Mouse (Mus musculus) stomach, embryonic 14.5 days (tissue): ENCODE measurements around the gene Ccl6. TPM values are rescaled to one million over a fixed set of nuclear protein-coding genes. Genes with fewer than 3 reads are reported as not detected.

ENCODE experiments used
- ATAC-seq: fragments of 200-750 bp; cut with Nextera tagmentation; 2 replicates; pipeline ENCODE4 v1.8.0; 2017; ENCODE audit warnings: low read depth, moderate TSS enrichment; ENCODE audit not compliant: insufficient number of reproducible peaks, insufficient read depth, low FRiP score
- H3K27ac ChIP-seq: fragments of 300-500 bp; sonication (generic); 2 replicates; pipeline ENCODE4 v1.5.1; 2014; ENCODE audit warnings: mild to moderate bottlenecking, low read length, moderate library complexity, mixed read lengths
- H3K27me3 ChIP-seq: fragments of 300-500 bp; sonication (generic); 2 replicates; pipeline ENCODE4 v1.6.1; 2014; ENCODE audit warnings: low read length, control low read depth, mixed read lengths; ENCODE audit not compliant: control insufficient read depth, insufficient read depth
- H3K36me3 ChIP-seq: fragments of 300-500 bp; sonication (generic); 2 replicates; pipeline ENCODE4 v1.6.1; 2014; ENCODE audit warnings: mild to moderate bottlenecking, control low read depth, low read length, moderate library complexity, mixed read lengths; ENCODE audit not compliant: control insufficient read depth, insufficient read depth
- H3K4me1 ChIP-seq: fragments of 300-500 bp; sonication (generic); 2 replicates; pipeline ENCODE4 v1.6.1; 2014; ENCODE audit warnings: low read length, control low read depth, mixed read lengths; ENCODE audit not compliant: control insufficient read depth, insufficient read depth
- H3K4me2 ChIP-seq: fragments of 300-500 bp; sonication (generic); replicated peaks from 2 replicates; pipeline ENCODE4 v1.6.1; 2014; ENCODE audit warnings: low read depth, low read length, control low read depth
- H3K4me3 ChIP-seq: fragments of 300-500 bp; sonication (generic); 2 replicates; pipeline ENCODE4 v1.5.1; 2014; ENCODE audit warnings: low read depth, low read length, control low read depth
- H3K9ac ChIP-seq: fragments of 300-500 bp; sonication (generic); replicated peaks from 2 replicates; pipeline ENCODE4 v1.6.1; 2014; ENCODE audit warnings: low read depth, mild to moderate bottlenecking, control low read depth, low read length, moderate library complexity, mixed read lengths
- H3K9me3 ChIP-seq: fragments of 300-500 bp; sonication (generic); 2 replicates; pipeline ENCODE4 v1.6.1; 2016; ENCODE audit warnings: low read depth, low read length, control low read depth; ENCODE audit not compliant: control insufficient read depth
- WGBS: fragments of 180-500 bp; shearing (Covaris S2); extraction: QIAGEN DNeasy Blood & Tissue Kit; methylation state at CpG from one replicate; pipeline ENCODE4 v1.1.7; 2014; 5-methylcytosine and 5-hydroxymethylcytosine counted together
- polyA plus RNA-seq: library from polyadenylated mRNA; unstranded; fragments of >200 nt; fragmentation: Nextera tagmentation; extraction: Ambion mirVana; gene quantifications from 2 replicates; pipeline ENCODE4 v1.2.1, GENCODE M21; 2014

The Ccl6 gene
- polyA plus RNA-seq, 1 experiment from 2014 or later: 2.2 TPM

DNA sequence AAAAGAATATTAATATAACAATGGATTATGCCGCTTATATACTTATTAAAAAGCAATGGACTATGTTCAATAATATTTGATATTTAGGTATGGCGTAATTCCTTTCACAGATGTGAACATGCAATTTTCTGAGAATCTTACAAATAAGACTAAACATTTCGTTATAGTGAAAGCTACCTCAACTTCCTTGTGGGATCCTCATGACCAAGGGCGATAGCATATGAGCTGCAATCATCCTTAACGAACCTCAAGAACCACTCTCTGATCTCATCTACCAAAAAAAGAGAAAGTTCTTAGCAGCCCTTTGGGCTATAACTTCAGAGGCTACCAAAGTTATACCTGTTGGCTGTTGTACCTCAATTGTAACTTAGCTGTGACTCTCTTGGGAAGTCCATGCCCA, 566 bp upstream of the Ccl6 start:
- H3K4me1 ChIP-seq: no peaks in the 10 kb centered on the region

DNA sequence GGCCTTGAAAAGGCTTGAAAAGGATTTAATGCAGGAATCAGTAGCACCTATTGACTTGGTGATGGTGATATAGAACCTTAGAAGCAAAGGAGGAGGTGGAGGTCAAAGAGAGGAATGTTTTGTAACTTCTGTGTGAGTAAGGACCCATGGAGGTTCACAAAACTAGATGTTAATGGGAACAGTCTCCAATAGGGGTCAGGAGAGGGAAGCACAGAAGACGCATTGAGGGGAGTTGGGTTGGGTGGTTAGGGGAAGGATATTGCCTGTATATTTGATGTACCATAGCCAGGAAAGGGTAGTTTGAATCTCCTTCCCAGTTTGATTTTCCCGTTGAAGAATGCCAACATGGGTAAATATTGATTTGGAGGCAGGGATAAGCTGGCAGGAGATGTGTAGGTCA, 8.7 kb downstream of the Ccl6 start:
- no peaks in the 10 kb centered on the region for H3K4me1 ChIP-seq
- no peaks in the 10 kb centered on the region for H3K36me3 ChIP-seq
- no peak overlapping the region for H3K9ac ChIP-seq
- ATAC-seq: no peak
- H3K27me3 ChIP-seq: no peaks in the 10 kb centered on the region
- H3K4me2 ChIP-seq: no peak overlapping the region
- WGBS: 68% methylated on average over 2 of the region's 2 CpGs
- H3K27ac ChIP-seq: no peak overlapping the region
- no peak overlapping the region for H3K4me3 ChIP-seq
- H3K9me3 ChIP-seq: no peaks in the 10 kb centered on the region

More for the DNA sequence above, 566 bp upstream of the Ccl6 start:
- H3K27ac ChIP-seq: no peak overlapping the region
- no peak overlapping the region for H3K9ac ChIP-seq
- H3K36me3 ChIP-seq: no peaks in the 10 kb centered on the region
- H3K4me2 ChIP-seq: no peak overlapping the region
- WGBS: 91% methylated on average over 5 of the region's 5 CpGs
- no peaks in the 10 kb centered on the region for H3K27me3 ChIP-seq
- no peaks in the 10 kb centered on the region for H3K9me3 ChIP-seq
- H3K4me3 ChIP-seq: no peak overlapping the region
- ATAC-seq: no peak

DNA sequence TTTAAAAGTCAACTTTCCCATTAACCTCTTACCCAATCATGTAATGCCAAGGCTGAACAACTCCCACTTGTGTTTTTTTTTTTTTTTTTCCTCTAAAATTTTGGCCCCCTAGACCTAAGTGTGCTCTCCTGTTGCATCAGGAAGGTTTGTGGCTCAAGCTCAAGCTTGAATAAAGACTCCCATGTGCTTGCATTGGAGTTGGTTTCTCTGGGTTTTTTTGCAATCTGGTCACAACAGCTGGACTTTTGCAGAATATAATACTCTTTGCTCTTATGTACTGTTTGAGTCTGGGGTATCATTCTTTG, 9.5 kb downstream of the Ccl6 start:
- no peaks in the 10 kb centered on the region for H3K27me3 ChIP-seq
- H3K36me3 ChIP-seq: no peaks in the 10 kb centered on the region
- no peaks in the 10 kb centered on the region for H3K9me3 ChIP-seq
- no peaks in the 10 kb centered on the region for H3K4me1 ChIP-seq
- no peak overlapping the region for H3K4me3 ChIP-seq
- H3K9ac ChIP-seq: no peak overlapping the region
- ATAC-seq: no peak
- no peak overlapping the region for H3K4me2 ChIP-seq
- no peak overlapping the region for H3K27ac ChIP-seq

DNA sequence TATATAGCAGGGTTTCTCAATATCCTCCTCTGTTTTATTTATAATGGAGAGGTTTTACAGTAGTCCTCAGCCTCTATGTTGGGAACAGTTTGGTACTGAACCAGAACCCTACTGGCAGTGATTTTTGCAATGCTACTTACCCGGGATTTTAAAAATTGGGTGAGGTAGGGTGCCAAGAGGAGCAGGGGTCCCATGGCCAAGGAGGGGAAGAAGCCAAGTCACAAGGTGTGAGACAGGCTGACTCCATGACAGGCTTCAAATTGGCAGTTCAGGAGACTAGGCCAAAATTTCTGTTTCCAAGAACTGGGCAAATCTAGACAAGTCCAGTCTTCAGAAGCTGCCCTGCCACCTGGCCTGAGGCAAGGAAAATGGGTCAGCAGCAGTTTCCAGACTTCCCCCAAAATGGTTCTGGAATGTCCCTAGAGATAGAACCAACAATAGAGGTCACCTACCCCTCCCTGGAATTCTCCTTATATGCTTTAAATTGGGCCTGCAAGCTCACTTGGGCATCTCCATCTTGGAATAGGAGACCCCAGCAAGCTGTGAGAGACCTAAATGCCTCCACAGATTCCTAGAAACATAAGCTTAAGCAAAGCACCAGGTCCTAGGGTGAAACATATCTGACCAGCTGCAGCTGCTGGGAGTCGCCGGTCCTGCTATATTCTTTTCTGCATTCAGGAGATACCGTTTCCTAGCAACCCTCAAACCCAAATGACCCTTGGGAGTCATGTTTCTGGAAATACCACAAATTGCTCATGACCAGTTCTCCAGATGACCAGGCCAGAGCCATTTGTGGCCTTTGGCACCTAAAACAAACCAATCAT, 10.0 kb downstream of the Ccl6 start:
- ATAC-seq: no peak
- Histone ChIP-seq H3K36me3 (no peaks in the 10 kb centered on the region), H3K27me3 (no peaks in the 10 kb centered on the region), H3K9ac (no peak overlapping the region), H3K27ac (no peak overlapping the region), H3K9me3 (no peaks in the 10 kb centered on the region), H3K4me2 (no peak overlapping the region), H3K4me1 (no peaks in the 10 kb centered on the region), H3K4me3 (no peak overlapping the region)
- WGBS: 48% methylated on average over 4 of the region's 4 CpGs

DNA sequence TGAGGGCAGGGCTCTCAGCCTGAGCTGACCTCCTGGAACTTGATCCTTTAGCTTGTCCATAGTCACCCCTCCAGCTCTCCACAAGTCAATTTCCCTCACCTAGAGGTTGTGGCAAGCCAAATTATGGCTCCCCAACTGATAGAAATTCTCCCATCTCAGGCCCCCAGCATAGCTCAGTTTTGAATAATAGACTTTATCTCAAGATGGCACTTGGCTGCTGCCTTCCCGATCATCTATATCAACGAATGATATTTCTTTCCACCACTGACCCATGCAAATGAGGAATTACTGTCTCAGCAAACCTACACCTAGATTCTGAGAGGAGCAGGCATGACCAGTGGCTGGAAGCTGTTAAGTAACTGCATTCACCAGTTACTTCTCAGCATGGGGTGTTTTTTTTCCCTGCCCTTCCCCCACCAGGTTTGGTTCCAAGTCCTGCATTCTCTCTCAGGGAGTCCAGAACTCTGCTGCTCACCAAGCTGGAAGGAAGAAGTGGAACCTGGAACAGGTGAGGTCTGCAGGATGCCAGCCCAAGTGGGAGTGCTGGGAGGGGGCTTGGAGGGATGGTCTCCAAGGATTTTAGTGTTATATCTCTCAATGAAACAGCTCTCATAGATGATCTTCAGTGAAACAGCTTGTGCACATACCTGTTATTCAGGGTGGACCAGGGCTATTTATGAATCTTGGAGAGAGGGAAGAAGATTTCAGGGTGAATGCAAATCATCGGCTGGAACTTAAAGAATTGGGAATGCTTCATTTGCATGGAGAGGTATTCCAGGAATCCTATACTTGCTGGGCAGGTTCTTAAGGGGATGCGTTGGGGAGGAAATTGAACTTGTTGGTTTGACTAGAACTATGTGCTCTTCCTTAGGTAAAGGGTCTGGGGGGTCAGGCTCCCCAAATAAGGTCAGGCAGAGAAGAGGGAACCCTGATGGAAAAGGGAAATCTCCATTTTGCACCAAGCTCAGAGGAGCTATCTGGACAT, 11.0 kb downstream of the Ccl6 start:
- WGBS: 68% methylated on average over 4 of the region's 4 CpGs
- no peak for ATAC-seq

DNA sequence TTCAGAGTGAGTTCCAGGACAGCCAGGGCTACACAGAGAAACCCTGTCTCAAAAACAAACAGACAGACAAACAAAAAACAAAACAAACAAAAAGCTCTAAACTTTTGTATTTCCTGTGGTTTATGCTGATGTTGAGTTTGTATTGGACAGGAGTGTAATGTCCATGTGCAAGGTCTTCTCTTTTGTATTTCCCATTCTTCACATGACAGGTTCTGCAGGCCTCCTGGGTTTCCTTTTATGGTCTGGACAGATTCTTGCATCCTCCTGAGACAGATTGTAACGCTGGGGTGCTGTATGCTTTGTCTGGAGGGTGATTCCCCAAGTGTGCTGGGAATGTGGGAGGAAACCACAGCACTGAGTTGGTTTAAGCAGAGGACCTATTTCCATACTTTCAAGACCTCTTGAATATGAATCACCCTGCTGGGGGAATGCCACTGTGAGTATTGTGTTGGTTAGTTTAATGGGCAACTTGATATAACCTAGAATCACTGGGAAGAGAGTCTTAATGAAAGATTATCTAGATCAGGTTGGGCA, 12.1 kb downstream of the Ccl6 start:
- H3K36me3 ChIP-seq: no peaks in the 10 kb centered on the region
- no peak for ATAC-seq
- no peak overlapping the region for H3K27ac ChIP-seq
- no peak overlapping the region for H3K4me2 ChIP-seq
- H3K27me3 ChIP-seq: no peaks in the 10 kb centered on the region
- 59% methylated on average over 1 of the region's 1 CpGs for WGBS
- no peak overlapping the region for H3K9ac ChIP-seq
- no peak overlapping the region for H3K4me3 ChIP-seq
- no peaks in the 10 kb centered on the region for H3K9me3 ChIP-seq
- no peaks in the 10 kb centered on the region for H3K4me1 ChIP-seq

More for the DNA sequence above, 11.0 kb downstream of the Ccl6 start:
- H3K4me3 ChIP-seq: no peak overlapping the region
- H3K27ac ChIP-seq: no peak overlapping the region
- H3K9me3 ChIP-seq: no peaks in the 10 kb centered on the region
- H3K4me1 ChIP-seq: no peaks in the 10 kb centered on the region
- no peak overlapping the region for H3K9ac ChIP-seq
- no peak overlapping the region for H3K4me2 ChIP-seq
- no peaks in the 10 kb centered on the region for H3K27me3 ChIP-seq
- no peaks in the 10 kb centered on the region for H3K36me3 ChIP-seq

DNA sequence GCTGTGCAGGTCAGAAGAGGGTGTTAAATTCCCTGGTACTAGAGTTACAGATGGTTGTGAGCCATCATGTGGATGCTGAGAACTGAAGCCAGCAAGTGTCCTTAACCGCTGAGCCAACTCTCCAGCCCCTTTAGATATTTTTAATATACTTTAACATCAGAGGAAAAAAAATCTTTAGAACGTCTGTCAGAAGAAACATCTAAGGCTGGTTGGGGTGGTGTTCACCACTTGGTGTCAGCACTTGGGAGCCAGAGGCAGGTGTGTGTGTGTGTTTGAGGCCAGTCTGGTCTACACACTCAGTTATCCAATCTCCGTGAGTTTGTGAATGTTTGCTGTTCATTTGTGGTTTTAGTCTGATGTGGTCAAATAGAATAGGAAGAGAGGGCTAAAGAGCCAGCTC, 13.9 kb downstream of the Ccl6 start:
- no peak overlapping the region for H3K4me3 ChIP-seq
- H3K4me2 ChIP-seq: no peak overlapping the region
- H3K9me3 ChIP-seq: no peaks in the 10 kb centered on the region
- no peaks in the 10 kb centered on the region for H3K4me1 ChIP-seq
- ATAC-seq: no peak
- H3K27ac ChIP-seq: no peak overlapping the region
- no peak overlapping the region for H3K9ac ChIP-seq
- 73% methylated on average over 3 of the region's 3 CpGs for WGBS
- no peaks in the 10 kb centered on the region for H3K27me3 ChIP-seq
- H3K36me3 ChIP-seq: no peaks in the 10 kb centered on the region

DNA sequence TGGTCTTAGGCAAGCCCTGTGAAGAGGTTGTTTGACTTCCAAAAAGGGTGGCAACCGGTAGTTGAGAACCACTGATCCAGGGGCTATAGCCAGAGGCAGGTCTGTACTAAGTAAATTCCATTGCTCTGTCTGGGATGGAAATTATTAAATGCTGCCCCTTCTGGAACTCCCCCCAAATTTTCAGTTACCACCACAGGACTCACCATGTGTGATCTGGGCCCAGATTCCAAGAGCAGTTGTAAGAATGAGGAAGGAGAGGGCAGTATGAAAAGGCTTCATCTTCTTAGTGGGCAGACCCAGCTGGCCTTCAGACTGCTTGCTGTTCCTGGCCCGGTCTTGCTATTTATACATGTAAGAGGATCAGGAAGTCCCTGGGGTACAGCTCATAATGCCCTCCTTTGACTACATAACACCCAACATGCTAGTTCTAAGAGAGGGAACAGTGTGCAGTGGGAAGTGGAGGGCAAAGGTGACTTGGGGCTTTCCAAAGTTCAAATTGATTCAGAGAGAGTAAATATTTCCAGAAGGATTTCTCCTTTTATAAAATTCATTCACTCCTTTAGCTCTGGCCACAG, 14.6 kb downstream of the Ccl6 start, which contains the start of gene Ccl9:
Gene Ccl9, minus strand, starts transcription at position 451 of the 575 bp plus-strand sequence.
- Histone ChIP-seq H3K9me3 (no peaks in the 10 kb centered on the region), H3K27me3 (no peaks in the 10 kb centered on the region), H3K4me2 (no peak within 1 kb of the TSS), H3K9ac (no peak within 1 kb of the TSS), H3K4me3 (no peak within 1 kb of the TSS), H3K27ac (no peak within 1 kb of the TSS), H3K4me1 (no peaks in the 10 kb centered on the region), H3K36me3 (no peaks in the 10 kb centered on the region)
- WGBS: 59% methylated on average over 2 of the region's 2 CpGs
- ATAC-seq: no peak
